Mouse (Mus musculus): ENCODE measurements around the gene Zbed5. TPM values are rescaled to one million over a fixed set of nuclear protein-coding genes. Genes with fewer than 3 reads are reported as not detected.

Zbed5 gene
- polyA plus RNA-seq, 1 experiment: 1.7 TPM

DNA sequence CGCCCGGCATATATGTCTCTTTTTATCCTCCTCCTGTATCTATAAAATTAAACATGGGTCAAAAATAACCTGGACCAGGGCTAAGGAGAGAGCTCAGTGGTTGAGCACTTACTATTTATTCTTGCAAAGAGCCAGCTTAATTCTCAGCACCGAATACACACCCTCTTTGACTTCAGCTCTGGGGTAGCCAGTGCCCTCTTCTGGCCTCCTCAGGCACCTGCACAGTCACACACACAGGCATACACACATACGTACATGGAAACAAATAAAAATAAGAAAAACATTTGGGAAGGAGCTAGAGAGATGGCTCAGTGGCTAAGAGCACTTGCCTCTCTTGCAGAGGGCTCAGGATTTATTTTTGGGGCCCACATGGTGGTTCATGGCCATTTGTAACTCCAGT, 26.4 kb downstream of the Zbed5 start:
- H3K79me2 ChIP-seq (ENCODE audit: control insufficient read depth, insufficient read depth): no peaks in the 10 kb centered on the region

DNA sequence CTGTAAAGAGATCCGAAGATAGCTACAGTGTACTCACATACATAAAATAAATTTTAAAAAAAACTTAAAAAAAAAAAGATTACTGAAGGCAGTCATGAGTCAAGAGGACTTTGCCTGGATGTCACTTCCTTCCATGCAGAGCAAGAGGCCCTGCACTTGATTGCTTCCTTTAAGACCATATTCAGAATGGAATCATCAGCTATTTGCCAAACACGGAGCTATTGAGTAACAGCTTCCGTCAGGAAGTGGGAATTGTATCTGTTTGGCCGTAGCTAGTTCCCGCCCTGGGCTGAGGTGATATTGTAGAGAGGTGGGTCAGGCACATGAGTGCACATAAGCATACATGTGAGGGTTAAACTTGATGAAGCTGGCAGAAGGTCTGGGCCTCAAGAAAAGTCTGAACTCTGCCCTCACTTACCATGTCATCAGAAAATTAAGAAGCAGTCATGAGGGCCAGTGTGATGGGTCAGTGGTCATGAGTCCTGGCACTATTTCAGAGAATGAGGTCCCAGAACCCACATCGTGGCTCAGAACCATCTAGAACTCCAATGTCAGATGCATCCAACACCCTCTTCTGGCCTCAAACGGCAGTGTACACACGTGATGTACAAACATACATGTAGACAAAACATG, 29.4 kb downstream of the Zbed5 start:
- H3ac ChIP-seq (ENCODE audit: control insufficient read depth, insufficient read length): no peak overlapping the region
- H3K4me3 ChIP-seq: no peak overlapping the region
- no peaks in the 10 kb centered on the region for H3K79me2 ChIP-seq (ENCODE audit: control insufficient read depth, insufficient read depth)
- H3K4me2 ChIP-seq (ENCODE audit: low read depth): no peak overlapping the region
- no peak for TF ChIP-seq USF1 (IDR thresholded peaks at IDR 0.05; ENCODE audit: low read depth)
- TF ChIP-seq SRF (IDR thresholded peaks at IDR 0.05; ENCODE audit: control insufficient read depth, insufficient read length, low read depth): no peak
- TF ChIP-seq TCF12 (IDR thresholded peaks at IDR 0.05; ENCODE audit: insufficient read depth, poor library complexity, severe bottlenecking): no peak
- TF ChIP-seq MAX (IDR thresholded peaks at IDR 0.05; ENCODE audit: low read depth): no peak
- TF ChIP-seq REST (IDR thresholded peaks at IDR 0.05; ENCODE audit: insufficient read depth, insufficient read length): no peak
- no peak for TF ChIP-seq POLR2A (IDR thresholded peaks at IDR 0.05; ENCODE audit: insufficient read length, low read depth)
- TF ChIP-seq MYOD1 (IDR thresholded peaks at IDR 0.05; ENCODE audit: control insufficient read depth in 1 of 3, insufficient read length in 2 of 3, low read depth in 2 of 3): no peak
- TF ChIP-seq E2F4 (IDR thresholded peaks at IDR 0.05; ENCODE audit: insufficient read depth): no peak
- TF ChIP-seq CEBPB (IDR thresholded peaks at IDR 0.05; ENCODE audit: insufficient read depth, poor library complexity, severe bottlenecking): no peak
- no peak for TF ChIP-seq MYOG (IDR thresholded peaks at IDR 0.05; ENCODE audit: control insufficient read depth in 1 of 3, insufficient read depth in 1 of 3, insufficient read length in 2 of 3, low read depth in 2 of 3)
- TF ChIP-seq POLR2AphosphoS2 (IDR thresholded peaks at IDR 0.05; ENCODE audit: insufficient read length, low read depth): no peak
- TF ChIP-seq TCF3 (IDR thresholded peaks at IDR 0.05; ENCODE audit: insufficient read length, low read depth): no peak
- no peaks in the 10 kb centered on the region for H3K27me3 ChIP-seq (ENCODE audit: control insufficient read depth, insufficient read depth, insufficient read length)
- no peaks in the 10 kb centered on the region for H3K36me3 ChIP-seq (ENCODE audit: control insufficient read depth, insufficient read depth)

More for the DNA sequence above, 26.4 kb downstream of the Zbed5 start:
- no peaks in the 10 kb centered on the region for H3K36me3 ChIP-seq (ENCODE audit: control insufficient read depth, insufficient read depth)
- H3ac ChIP-seq (ENCODE audit: control insufficient read depth, insufficient read length): no peak overlapping the region
- H3K4me3 ChIP-seq: no peak overlapping the region
- no peak for TF ChIP-seq REST (IDR thresholded peaks at IDR 0.05; ENCODE audit: insufficient read depth, insufficient read length)
- no peak overlapping the region for H3K4me2 ChIP-seq (ENCODE audit: low read depth)
- H3K27me3 ChIP-seq (ENCODE audit: control insufficient read depth, insufficient read depth, insufficient read length): no peaks in the 10 kb centered on the region

DNA sequence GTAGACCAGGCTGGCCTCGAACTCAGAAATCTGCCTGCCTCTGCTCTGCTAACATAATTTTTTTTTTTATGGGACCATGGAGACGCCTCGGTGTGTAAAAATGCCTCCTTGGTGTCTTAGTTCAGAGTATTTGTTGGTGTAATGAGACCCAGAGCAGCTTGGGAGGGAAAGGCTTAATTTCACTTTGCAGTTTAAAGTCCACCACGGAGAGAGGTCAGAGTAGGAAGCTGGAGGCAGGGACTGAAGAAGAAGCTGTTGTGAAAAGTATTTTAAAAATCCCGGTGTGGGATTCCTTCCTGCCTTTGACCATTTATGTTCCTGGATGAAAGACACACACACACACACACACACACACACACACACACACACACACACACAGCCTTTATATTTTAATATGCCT, 30.4 kb downstream of the Zbed5 start:
- Histone ChIP-seq H3K36me3 (ENCODE audit: control insufficient read depth, insufficient read depth) (no peaks in the 10 kb centered on the region), H3K4me2 (ENCODE audit: low read depth) (no peak overlapping the region), H3K79me2 (ENCODE audit: control insufficient read depth, insufficient read depth) (no peaks in the 10 kb centered on the region), H3K4me3 (no peak overlapping the region), H3ac (ENCODE audit: control insufficient read depth, insufficient read length) (no peak overlapping the region), H3K27me3 (ENCODE audit: control insufficient read depth, insufficient read depth, insufficient read length) (no peaks in the 10 kb centered on the region)
- TF ChIP-seq SRF (IDR thresholded peaks at IDR 0.05; ENCODE audit: control insufficient read depth, insufficient read length, low read depth) (no peak), E2F4 (IDR thresholded peaks at IDR 0.05; ENCODE audit: insufficient read depth) (no peak), POLR2AphosphoS2 (IDR thresholded peaks at IDR 0.05; ENCODE audit: insufficient read length, low read depth) (no peak), MYOD1 (IDR thresholded peaks at IDR 0.05; ENCODE audit: control insufficient read depth in 1 of 3, insufficient read length in 2 of 3, low read depth in 2 of 3) (no peak), MAX (IDR thresholded peaks at IDR 0.05; ENCODE audit: low read depth) (no peak), CEBPB (IDR thresholded peaks at IDR 0.05; ENCODE audit: insufficient read depth, poor library complexity, severe bottlenecking) (no peak), TCF3 (IDR thresholded peaks at IDR 0.05; ENCODE audit: insufficient read length, low read depth) (no peak), POLR2A (IDR thresholded peaks at IDR 0.05; ENCODE audit: insufficient read length, low read depth) (no peak), REST (IDR thresholded peaks at IDR 0.05; ENCODE audit: insufficient read depth, insufficient read length) (no peak), TCF12 (IDR thresholded peaks at IDR 0.05; ENCODE audit: insufficient read depth, poor library complexity, severe bottlenecking) (no peak), MYOG (IDR thresholded peaks at IDR 0.05; ENCODE audit: control insufficient read depth in 1 of 3, insufficient read depth in 1 of 3, insufficient read length in 2 of 3, low read depth in 2 of 3) (no peak), USF1 (IDR thresholded peaks at IDR 0.05; ENCODE audit: low read depth) (no peak)

DNA sequence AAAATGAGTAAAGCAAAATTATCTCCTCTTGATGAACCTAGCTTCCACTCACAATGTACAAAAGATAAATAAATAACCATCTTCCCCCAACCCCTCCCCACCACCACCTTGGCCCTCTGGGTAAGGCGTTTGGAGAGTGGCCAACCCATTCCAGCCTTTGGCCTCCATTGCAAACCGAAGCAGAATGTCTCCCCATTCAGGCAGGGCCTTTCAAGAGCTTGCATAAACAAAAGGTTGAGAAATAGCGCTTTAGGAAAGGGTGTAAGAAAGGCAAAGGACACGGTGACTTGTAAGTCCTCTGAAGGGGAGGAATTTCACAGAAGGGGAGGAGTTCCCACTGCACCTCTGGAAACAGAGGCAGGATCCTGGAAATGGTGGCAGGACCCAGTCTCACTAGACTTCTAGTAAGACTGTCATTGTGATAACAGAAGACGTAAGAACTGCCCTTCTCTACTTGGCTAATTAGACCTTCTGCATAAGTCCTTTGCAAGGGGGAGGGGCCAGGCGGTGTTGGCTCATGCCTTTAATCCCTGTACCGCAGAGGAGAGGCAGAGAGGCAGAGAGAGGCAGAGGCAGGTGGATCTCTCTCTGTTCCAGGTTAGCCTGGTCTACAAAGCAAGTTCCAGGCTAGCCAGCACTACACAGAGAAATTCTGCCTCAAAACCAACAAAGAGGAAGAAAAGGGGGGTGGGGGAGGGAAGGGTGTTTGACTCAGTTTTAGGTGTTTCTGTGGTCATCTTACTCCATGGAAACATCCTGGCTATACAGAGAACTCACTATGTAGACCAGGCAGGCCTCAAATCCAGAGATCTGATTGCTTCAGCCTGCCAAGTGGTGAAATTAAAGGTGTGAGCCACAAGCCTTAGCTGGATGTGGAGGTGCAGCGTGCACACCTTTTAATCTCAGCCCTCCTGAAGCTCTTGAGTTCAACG, 34.7 kb downstream of the Zbed5 start:
- Histone ChIP-seq H3ac (ENCODE audit: control insufficient read depth, insufficient read length) (no peak overlapping the region), H3K4me3 (no peak overlapping the region), H3K79me2 (ENCODE audit: control insufficient read depth, insufficient read depth) (no peaks in the 10 kb centered on the region), H3K36me3 (ENCODE audit: control insufficient read depth, insufficient read depth) (no peaks in the 10 kb centered on the region), H3K27me3 (ENCODE audit: control insufficient read depth, insufficient read depth, insufficient read length) (no peaks in the 10 kb centered on the region), H3K4me2 (ENCODE audit: low read depth) (no peak overlapping the region)
- TF ChIP-seq SRF (IDR thresholded peaks at IDR 0.05; ENCODE audit: control insufficient read depth, insufficient read length, low read depth) (no peak), REST (IDR thresholded peaks at IDR 0.05; ENCODE audit: insufficient read depth, insufficient read length) (no peak), TCF3 (IDR thresholded peaks at IDR 0.05; ENCODE audit: insufficient read length, low read depth) (no peak), POLR2A (IDR thresholded peaks at IDR 0.05; ENCODE audit: insufficient read length, low read depth) (no peak), MYOD1 (IDR thresholded peaks at IDR 0.05; ENCODE audit: control insufficient read depth in 1 of 3, insufficient read length in 2 of 3, low read depth in 2 of 3) (no peak), CEBPB (IDR thresholded peaks at IDR 0.05; ENCODE audit: insufficient read depth, poor library complexity, severe bottlenecking) (no peak), E2F4 (IDR thresholded peaks at IDR 0.05; ENCODE audit: insufficient read depth) (no peak), TCF12 (IDR thresholded peaks at IDR 0.05; ENCODE audit: insufficient read depth, poor library complexity, severe bottlenecking) (no peak), USF1 (IDR thresholded peaks at IDR 0.05; ENCODE audit: low read depth) (no peak), MYOG (IDR thresholded peaks at IDR 0.05; ENCODE audit: control insufficient read depth in 1 of 3, insufficient read depth in 1 of 3, insufficient read length in 2 of 3, low read depth in 2 of 3) (no peak), MAX (IDR thresholded peaks at IDR 0.05; ENCODE audit: low read depth) (no peak), POLR2AphosphoS2 (IDR thresholded peaks at IDR 0.05; ENCODE audit: insufficient read length, low read depth) (no peak)

All from myocyte (in vitro differentiated cells).